Mouse (Mus musculus) forebrain, embryonic 12.5 days (tissue): Measurements from ENCODE around the gene Cpne1. TPM values are rescaled to one million over a fixed set of nuclear protein-coding genes. Genes with fewer than 3 reads are reported as not detected.
A peak's percentile ranks its signal among the peaks of the same experiment; 100 is the strongest.
"Not testable (repeated sequence)": the region's sequence is repeated elsewhere in the genome, so short reads cannot be mapped to it uniquely, and the experiment has no call there.

ENCODE experiments used
- ATAC-seq: fragments of 200-750 bp; cut with Nextera tagmentation; 2 replicates; pipeline ENCODE4 v1.8.0; 2017; ENCODE audit warnings: moderate TSS enrichment; ENCODE audit not compliant: low FRiP score
- H3K27ac ChIP-seq: fragments of 300-500 bp; sonication (generic); 2 replicates; pipeline ENCODE4 v1.5.1; 2016; ENCODE audit warnings: mild to moderate bottlenecking
- H3K27me3 ChIP-seq: fragments of 300-500 bp; sonication (generic); 2 replicates; pipeline ENCODE4 v1.6.1; 2016; ENCODE audit warnings: mild to moderate bottlenecking
- H3K36me3 ChIP-seq: fragments of 300-500 bp; sonication (generic); replicated peaks from 2 replicates; pipeline ENCODE4 v1.6.1; 2016; ENCODE audit warnings: mild to moderate bottlenecking
- H3K4me1 ChIP-seq: fragments of 300-500 bp; sonication (generic); 2 replicates; pipeline ENCODE4 v1.6.1; 2016
- H3K4me2 ChIP-seq: fragments of 300-500 bp; sonication (generic); 2 replicates; pipeline ENCODE4 v1.6.1; 2016; ENCODE audit warnings: mild to moderate bottlenecking, moderate library complexity
- H3K4me3 ChIP-seq: fragments of 300-500 bp; sonication (generic); replicated peaks from 2 replicates; pipeline ENCODE4 v1.5.1; 2016; ENCODE audit warnings: mild to moderate bottlenecking
- H3K9ac ChIP-seq: fragments of 300-500 bp; sonication (generic); 2 replicates; pipeline ENCODE4 v1.6.1; 2016; ENCODE audit warnings: mild to moderate bottlenecking
- H3K9me3 ChIP-seq: fragments of 300-500 bp; sonication (generic); 2 replicates; pipeline ENCODE4 v1.6.1; 2016
- WGBS: fragments of 180-500 bp; shearing (Covaris S2); methylation state at CpG from one replicate; pipeline ENCODE4 v1.1.7; 2016; 5-methylcytosine and 5-hydroxymethylcytosine counted together
- polyA plus RNA-seq: library from polyadenylated mRNA; unstranded; fragments of >200 nt; fragmentation: Nextera tagmentation; extraction: Ambion mirVana; gene quantifications from 2 replicates; pipeline ENCODE4 v1.2.1, GENCODE M21; 2016

Cpne1 gene
- polyA plus RNA-seq, 1 experiment from 2014 or later, result 56.6 TPM

GRCm38 (mm10) chr2:156123731-156124130, 12.0 kb upstream of the Cpne1 start:
- Histone ChIP-seq H3K27me3 (no peaks in the 10 kb centered on the region), H3K4me1 (no peaks in the 10 kb centered on the region), H3K4me3 (no peak overlapping the region), H3K4me2 (no peak overlapping the region), H3K27ac (no peak overlapping the region), H3K9ac (no peak overlapping the region), H3K36me3 (peaks cover 30% of the 10 kb centered on the region), H3K9me3 (no peaks in the 10 kb centered on the region)
- no peak for ATAC-seq
- WGBS, result 94% methylated on average over 5 of the region's 5 CpGs

- H3K4me3 ChIP-seq, result no peak overlapping the region
- no peak overlapping the region for H3K27ac ChIP-seq
- H3K4me1 ChIP-seq, result no peaks in the 10 kb centered on the region
- H3K27me3 ChIP-seq, result no peaks in the 10 kb centered on the region
- H3K9ac ChIP-seq, result no peak overlapping the region
- H3K36me3 ChIP-seq, result peaks cover 9% of the 10 kb centered on the region; the same call in 1 of the 2 replicates
- ATAC-seq, result no peak
- H3K4me2 ChIP-seq, result no peak overlapping the region
- H3K9me3 ChIP-seq, result no peaks in the 10 kb centered on the region
These were observed 7.8 kb upstream of the Cpne1 start for GRCm38 (mm10) chr2:156119566-156119965.

GRCm38 (mm10) chr2:156112080-156112423, 287 bp upstream of the Cpne1 start:
- Histone ChIP-seq H3K9ac (0 out of 2 replicates have a peak overlapping the region, but pooled peaks have one; percentile 97), H3K4me1 (peaks cover 16% of the 10 kb centered on the region), H3K27ac (peak overlapping the region; percentile 93), H3K4me3 (peak overlapping the region; percentile 95), H3K4me2 (peak overlapping the region; percentile 50)
- H3K27me3 ChIP-seq, H3K9me3 ChIP-seq, ATAC-seq, H3K36me3 ChIP-seq: not testable (repeated sequence)
- WGBS, result 25% methylated on average over 5 of the region's 5 CpGs

- H3K27me3 ChIP-seq, result no peaks in the 10 kb centered on the region
- peak; percentile 75 for ATAC-seq
- H3K36me3 ChIP-seq, result peaks cover 4% of the 10 kb centered on the region
- H3K9me3 ChIP-seq, result no peaks in the 10 kb centered on the region
- H3K4me1 ChIP-seq, result peaks cover 16% of the 10 kb centered on the region
- peak overlapping the region; percentile 97 for H3K9ac ChIP-seq
- WGBS, result 1% methylated on average over 16 of the region's 16 CpGs
- peak overlapping the region; percentile 95 for H3K4me3 ChIP-seq
- peak overlapping the region; percentile 93 for H3K27ac ChIP-seq
- peak overlapping the region; percentile 63 for H3K4me2 ChIP-seq
These were observed 973 bp downstream of the Cpne1 start for GRCm38 (mm10) chr2:156110627-156111357.

- no peak for ATAC-seq
- Histone ChIP-seq H3K27me3 (no peaks in the 10 kb centered on the region), H3K4me2 (no peak overlapping the region), H3K4me1 (peaks cover 32% of the 10 kb centered on the region), H3K27ac (no peak overlapping the region), H3K9me3 (no peaks in the 10 kb centered on the region), H3K4me3 (no peak overlapping the region), H3K9ac (no peak overlapping the region), H3K36me3 (peaks cover 31% of the 10 kb centered on the region)
- WGBS, result 89% methylated on average over 5 of the region's 5 CpGs
These were observed 19.8 kb downstream of the Cpne1 start for GRCm38 (mm10) chr2:156091926-156092325.

GRCm38 (mm10) chr2:156089799-156090198, 22.0 kb downstream of the Cpne1 start:
- peaks cover 32% of the 10 kb centered on the region for H3K4me1 ChIP-seq
- whole genome bisulfite sequencing, result 32% methylated on average over 1 of the region's 1 CpGs
- H3K9ac ChIP-seq, result no peak overlapping the region
- H3K4me3 ChIP-seq, result no peak overlapping the region
- peak overlapping the region; percentile 36 for H3K27ac ChIP-seq
- ATAC-seq, result peak; percentile 44
- no peaks in the 10 kb centered on the region for H3K9me3 ChIP-seq
- no peaks in the 10 kb centered on the region for H3K27me3 ChIP-seq
- H3K4me2 ChIP-seq, result no peak overlapping the region
- H3K36me3 ChIP-seq, result peaks cover 11% of the 10 kb centered on the region; the same call in 1 of the 2 replicates

- 89% methylated on average over 7 of the region's 7 CpGs for WGBS
- peaks cover 11% of the 10 kb centered on the region; the same call in 1 of the 2 replicates for H3K36me3 ChIP-seq
- no peak for ATAC-seq
These were observed 24.2 kb downstream of the Cpne1 start for GRCm38 (mm10) chr2:156087391-156088110.

GRCm38 (mm10) chr2:156084541-156084940, 27.2 kb downstream of the Cpne1 start:
- no peaks in the 10 kb centered on the region for H3K27me3 ChIP-seq
- no peak overlapping the region for H3K4me2 ChIP-seq
- H3K27ac ChIP-seq, result no peak overlapping the region
- no peaks in the 10 kb centered on the region for H3K9me3 ChIP-seq
- H3K4me1 ChIP-seq, result peaks cover 13% of the 10 kb centered on the region
- no peak overlapping the region for H3K4me3 ChIP-seq
- H3K9ac ChIP-seq, result no peak overlapping the region
- WGBS, result 88% methylated on average over 3 of the region's 3 CpGs
- no peak for ATAC-seq
- peaks cover 6% of the 10 kb centered on the region; the same call in 1 of the 2 replicates for H3K36me3 ChIP-seq

More at GRCm38 (mm10) chr2:156087391-156088110, 24.2 kb downstream of the Cpne1 start:
- Histone ChIP-seq H3K9me3 (no peaks in the 10 kb centered on the region), H3K27me3 (no peaks in the 10 kb centered on the region), H3K4me3 (no peak overlapping the region), H3K4me1 (peaks cover 32% of the 10 kb centered on the region), H3K27ac (no peak overlapping the region), H3K9ac (no peak overlapping the region), H3K4me2 (no peak overlapping the region)

GRCm38 (mm10) chr2:156080391-156080790, 31.4 kb downstream of the Cpne1 start:
- H3K27me3 ChIP-seq, result no peaks in the 10 kb centered on the region
- H3K9ac ChIP-seq, result no peak overlapping the region
- 89% methylated on average over 7 of the region's 7 CpGs for WGBS
- peaks cover 11% of the 10 kb centered on the region; the same call in 1 of the 2 replicates for H3K4me1 ChIP-seq
- H3K9me3 ChIP-seq, result no peaks in the 10 kb centered on the region
- H3K4me3 ChIP-seq, result no peak overlapping the region
- H3K4me2 ChIP-seq, result no peak overlapping the region
- no peak overlapping the region for H3K27ac ChIP-seq
- ATAC-seq, result no peak
- peaks cover 40% of the 10 kb centered on the region for H3K36me3 ChIP-seq

GRCm38 (mm10) chr2:156079674-156080073, 32.1 kb downstream of the Cpne1 start:
- ATAC-seq, result no peak
- WGBS, result 59% methylated on average over 4 of the region's 4 CpGs
- Histone ChIP-seq H3K27me3 (no peaks in the 10 kb centered on the region), H3K27ac (peak overlapping the region; percentile 36; the same call in 1 of the 2 replicates), H3K9me3 (no peaks in the 10 kb centered on the region), H3K36me3 (peaks cover 47% of the 10 kb centered on the region), H3K4me1 (peaks cover 11% of the 10 kb centered on the region; the same call in 1 of the 2 replicates), H3K4me3 (no peak overlapping the region), H3K9ac (no peak overlapping the region), H3K4me2 (no peak overlapping the region)

- H3K4me3 ChIP-seq, result no peak overlapping the region
- no peak overlapping the region for H3K9ac ChIP-seq
- no peaks in the 10 kb centered on the region for H3K27me3 ChIP-seq
- peaks cover 11% of the 10 kb centered on the region; the same call in 1 of the 2 replicates for H3K4me1 ChIP-seq
- peaks cover 52% of the 10 kb centered on the region for H3K36me3 ChIP-seq
- no peaks in the 10 kb centered on the region for H3K9me3 ChIP-seq
- 94% methylated on average over 8 of the region's 8 CpGs for WGBS
- ATAC-seq, result no peak
- no peak overlapping the region for H3K4me2 ChIP-seq
- H3K27ac ChIP-seq, result no peak overlapping the region
These were observed 32.6 kb downstream of the Cpne1 start for GRCm38 (mm10) chr2:156079183-156079560.

- 93% methylated on average over 16 of the region's 16 CpGs for WGBS
- Histone ChIP-seq H3K9ac (no peak overlapping the region), H3K4me3 (no peak overlapping the region), H3K27me3 (no peaks in the 10 kb centered on the region), H3K9me3 (no peaks in the 10 kb centered on the region), H3K4me2 (no peak overlapping the region), H3K27ac (no peak overlapping the region), H3K36me3 (peaks cover 58% of the 10 kb centered on the region), H3K4me1 (peaks cover 11% of the 10 kb centered on the region; the same call in 1 of the 2 replicates)
- ATAC-seq, result no peak
These were observed 33.2 kb downstream of the Cpne1 start for GRCm38 (mm10) chr2:156078421-156079182.
